Comparison of ENCODE assay signal across 12 mouse cellular contexts in genomic region chr3:119862194-119862957, GRCm38 (mm10).
DNase-seq lines count a peak whose midpoint lies in the region; ATAC-seq lines count a peak whose summit lies in the region.
"Had no signal": no experiment of that assay in that cellular context is flagged by ENCODE, and none has a peak within 500 bp of the region (broad histone marks: within the 10 kb centered on the region; RNA-seq: fewer than 3 reads in every experiment).

No protein-coding gene starts in this region.

- no peak overlapping the region; the same call in 1 of the 2 replicates for H3K4me2 ChIP-seq in midbrain, embryonic 11.5 days
- H3K4me2 ChIP-seq: hindbrain, embryonic 15.5 days; lung, embryonic 15.5 days had no signal

- peak; percentile 33 to 73 for DNase-seq in left cerebral cortex, postnatal 10 days (ENCODE audit: extremely low spot score in 1 of 2, low spot score in 2 of 2)
- no peak for DNase-seq in left cerebral cortex, postnatal 4 days
- DNase-seq in layer of hippocampus, adult 18-20 months (ENCODE audit: low spot score in 2 of 2) = peak; percentile 43 to 85
- DNase-seq in midbrain, embryonic 11.5 days (ENCODE audit: low spot score, missing footprints) = peak; percentile 88
- DNase-seq in right cerebral cortex, postnatal 4 days = peak; percentile 24
- DNase-seq in gastrocnemius, postnatal 4 days (ENCODE audit: low spot score in 2 of 2) = no peak
- no peak for DNase-seq in adrenal gland, postnatal 10 days
- DNase-seq: thymus, postnatal 36 days had no signal

- intact Hi-C loops in left cerebral cortex, postnatal 10 days (cut with DNase I) = no loop called here
- intact Hi-C loops in left cerebral cortex, postnatal 4 days (cut with DNase I) = no loop called here

- H3K27me3 ChIP-seq in midbrain, embryonic 11.5 days (ENCODE audit: control insufficient read depth, insufficient read depth, low read length) = no peaks in the 10 kb centered on the region
- H3K27me3 ChIP-seq: hindbrain, embryonic 15.5 days; lung, embryonic 15.5 days had no signal

- H3K9me3 ChIP-seq in midbrain, embryonic 11.5 days (ENCODE audit: control insufficient read depth, low read length) = no peaks in the 10 kb centered on the region
- H3K9me3 ChIP-seq: heart, embryonic 10.5 days; hindbrain, embryonic 15.5 days; lung, embryonic 15.5 days had no signal

- H3K4me3 ChIP-seq in midbrain, embryonic 11.5 days (ENCODE audit: low read depth, low read length) = no peak overlapping the region
- H3K4me3 ChIP-seq: heart, embryonic 10.5 days; hindbrain, embryonic 15.5 days; lung, embryonic 15.5 days had no signal

- H3K36me3 ChIP-seq in midbrain, embryonic 11.5 days (ENCODE audit: control insufficient read depth, insufficient read depth, low read length) = no peaks in the 10 kb centered on the region
- H3K36me3 ChIP-seq: heart, embryonic 10.5 days; hindbrain, embryonic 15.5 days; lung, embryonic 15.5 days had no signal

- ATAC-seq in midbrain, embryonic 11.5 days (ENCODE audit: low FRiP score) = peak; percentile 82

- H3K27ac ChIP-seq in midbrain, embryonic 11.5 days (ENCODE audit: low read depth, low read length) = no peak overlapping the region
- H3K27ac ChIP-seq: heart, embryonic 10.5 days; hindbrain, embryonic 15.5 days; kidney, postnatal 0 days; lung, embryonic 15.5 days had no signal

- no peaks in the 10 kb centered on the region for H3K4me1 ChIP-seq in midbrain, embryonic 11.5 days (ENCODE audit: control insufficient read depth, insufficient read depth, low read length)
- H3K4me1 ChIP-seq: hindbrain, embryonic 15.5 days; lung, embryonic 15.5 days had no signal

- 68% methylated on average over 7 of the region's 7 CpGs for WGBS in midbrain, embryonic 11.5 days

- no peak overlapping the region for H3K9ac ChIP-seq in midbrain, embryonic 11.5 days (ENCODE audit: low read length)
- H3K9ac ChIP-seq: hindbrain, embryonic 15.5 days; lung, embryonic 15.5 days had no signal

Comparison
In these comparisons a context has a peak if more than half of its experiments do, and no peak if none do; other contexts are left out.
1. DNase-seq: peak in left cerebral cortex, postnatal 10 days (2 of 2), layer of hippocampus, adult 18-20 months (2 of 2), midbrain, embryonic 11.5 days (single experiment) and right cerebral cortex, postnatal 4 days (single experiment); none in left cerebral cortex, postnatal 4 days (single experiment), gastrocnemius, postnatal 4 days (0 of 2) and adrenal gland, postnatal 10 days (single experiment).